Mouse (Mus musculus): ENCODE measurements at regions not wholly inside any gene's neighbourhood (a gene's known extent, or its start where the extent isn't known, plus 50 kb on each side); places are given as distances from the start of the nearest gene placed in this dataset.
"Not testable (repeated sequence)": the region's sequence is repeated elsewhere in the genome, so short reads cannot be mapped to it uniquely, and the experiment has no call there.

- DNase-seq: no peak
These were observed 92.7 kb downstream of the Nucb2 start for GRCm38 (mm10) chr7:116596914-116597313.

- DNase-seq: no peak
These were observed 96.2 kb downstream of the Nucb2 start for GRCm38 (mm10) chr7:116600340-116600739.

DNA sequence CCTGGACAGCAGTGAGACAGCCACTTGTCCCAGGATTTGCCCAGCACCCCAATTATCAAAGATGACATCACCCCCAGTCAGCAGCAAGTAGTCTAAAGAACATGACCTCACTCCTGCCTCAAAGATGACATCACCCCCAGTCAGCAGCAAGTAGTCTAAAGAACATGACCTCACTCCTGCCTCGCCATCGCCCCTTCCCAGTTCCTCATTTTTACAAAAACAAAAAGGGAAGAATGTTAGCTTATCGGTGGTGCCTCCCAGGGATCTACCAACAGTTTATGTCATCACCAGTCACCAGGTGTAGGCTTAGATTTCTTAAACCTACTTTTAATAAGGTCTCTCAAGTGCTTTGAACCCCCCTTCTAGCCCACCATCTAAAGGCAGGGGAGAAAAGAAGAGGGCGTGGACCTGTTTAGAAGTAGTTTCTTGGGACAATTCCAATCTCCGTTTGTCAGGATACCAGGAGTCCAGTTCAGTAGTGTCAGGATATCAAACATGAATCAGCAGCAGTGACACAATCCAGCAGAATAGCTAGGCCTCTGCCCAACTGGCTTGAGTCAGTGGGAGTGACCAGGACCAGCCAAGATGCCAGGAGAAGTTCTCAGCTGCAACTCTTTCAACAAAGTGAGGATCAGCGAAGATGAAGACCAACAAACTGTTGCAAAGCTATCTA lies 99.1 kb downstream of the Nucb2 start:
- no peak for DNase-seq

- DNase-seq: no peak
These were observed 99.6 kb downstream of the Nucb2 start for GRCm38 (mm10) chr7:116603840-116604194.

DNA sequence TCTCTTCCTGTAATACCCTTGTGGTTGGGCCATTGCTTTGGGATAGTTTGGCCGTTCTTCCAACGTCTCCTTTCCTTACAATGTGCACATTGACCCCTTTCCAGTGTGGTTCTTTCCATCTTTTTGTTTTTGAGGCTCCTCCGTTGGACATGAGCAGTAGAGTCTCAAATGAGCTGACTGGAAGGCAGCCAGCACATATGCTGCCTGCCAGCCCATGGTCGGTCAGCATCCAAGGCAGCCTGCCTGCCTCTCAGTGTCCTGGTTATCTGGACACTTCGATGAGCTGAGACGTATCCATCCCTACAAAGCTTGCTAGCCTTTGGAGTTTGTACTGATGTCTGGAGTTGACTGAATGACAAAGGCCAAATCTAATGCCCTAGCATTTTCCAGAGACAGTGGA lies 102.1 kb downstream of the Nucb2 start:
- DNase-seq: no peak

DNA sequence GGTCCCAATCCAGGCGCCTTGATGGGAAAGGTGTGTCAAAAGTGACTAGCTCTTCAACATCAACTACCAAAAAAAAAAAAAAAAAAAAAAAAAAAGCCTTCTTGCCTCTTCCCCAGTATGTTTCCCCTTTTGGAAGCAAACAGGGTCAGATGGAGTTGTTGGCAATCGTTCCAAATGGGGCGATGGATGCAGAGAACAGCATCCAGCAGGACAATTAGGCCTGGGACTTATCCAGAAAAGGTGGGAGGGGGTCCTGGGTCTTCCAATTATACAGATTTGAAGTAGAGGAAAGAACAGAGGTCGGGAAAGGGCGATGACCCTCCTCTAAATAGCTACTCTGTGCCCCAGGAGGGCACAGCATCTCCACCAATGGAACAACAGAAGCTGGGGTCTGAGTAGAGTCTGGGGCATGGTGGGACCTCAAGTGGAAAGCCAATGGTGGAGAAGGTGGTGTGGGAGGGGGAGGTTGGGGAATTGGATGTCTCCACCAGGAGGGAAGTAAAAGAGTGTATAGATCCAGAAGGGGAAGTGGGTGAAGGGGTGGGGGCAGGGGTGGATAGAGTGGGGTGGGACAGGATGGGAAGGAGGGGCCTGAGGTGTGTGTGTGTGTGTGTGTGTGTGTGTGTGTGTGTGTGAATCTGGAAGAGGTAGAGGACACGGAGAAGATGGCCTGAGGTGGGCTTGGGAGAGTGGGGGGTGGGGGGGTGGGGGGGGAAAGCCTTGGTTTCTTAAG lies 102.7 kb downstream of the Nucb2 start:
- DNase-seq: no peak

- DNase-seq: no peak
These were observed 103.6 kb downstream of the Nucb2 start for GRCm38 (mm10) chr7:116607628-116608225.

DNA sequence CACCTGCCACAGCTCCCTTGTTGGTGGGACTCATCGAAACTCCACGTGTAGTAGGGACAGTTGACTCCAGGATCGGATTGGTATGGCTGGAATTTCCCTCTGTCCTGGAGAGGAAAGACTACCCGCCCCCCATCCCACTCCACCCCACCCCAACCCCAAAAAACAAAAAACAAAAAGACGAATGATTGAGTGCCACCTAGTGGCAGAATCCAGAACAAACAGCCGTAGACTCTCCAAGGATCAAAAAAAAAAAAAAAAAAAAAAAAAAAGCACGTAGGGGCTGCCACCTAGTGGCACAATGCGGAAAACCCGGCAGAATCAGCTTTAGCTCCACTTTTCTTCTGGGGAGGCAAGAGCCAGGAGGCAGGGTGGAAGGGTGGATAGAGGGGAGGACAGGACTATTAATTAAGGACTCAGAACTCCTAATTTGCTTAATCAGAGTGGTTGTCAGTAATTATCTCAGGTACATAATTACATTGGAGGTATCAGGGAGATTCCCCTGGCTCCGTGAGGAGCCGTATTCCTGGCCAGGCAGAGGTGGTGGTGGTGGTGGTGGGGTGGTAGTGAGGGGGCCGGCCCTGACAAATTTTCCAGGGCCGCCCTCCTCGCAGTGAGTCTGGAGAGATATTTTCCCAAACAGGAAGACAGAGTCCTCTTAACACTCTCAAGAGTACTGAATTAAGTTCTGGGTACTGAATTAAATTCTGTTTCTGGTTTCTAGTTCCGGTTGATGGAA lies 104.3 kb downstream of the Nucb2 start:
- DNase-seq: no peak

GRCm38 (mm10) chr7:116609406-116609805 lies 105.2 kb downstream of the Nucb2 start:
- no peak for DNase-seq

DNA sequence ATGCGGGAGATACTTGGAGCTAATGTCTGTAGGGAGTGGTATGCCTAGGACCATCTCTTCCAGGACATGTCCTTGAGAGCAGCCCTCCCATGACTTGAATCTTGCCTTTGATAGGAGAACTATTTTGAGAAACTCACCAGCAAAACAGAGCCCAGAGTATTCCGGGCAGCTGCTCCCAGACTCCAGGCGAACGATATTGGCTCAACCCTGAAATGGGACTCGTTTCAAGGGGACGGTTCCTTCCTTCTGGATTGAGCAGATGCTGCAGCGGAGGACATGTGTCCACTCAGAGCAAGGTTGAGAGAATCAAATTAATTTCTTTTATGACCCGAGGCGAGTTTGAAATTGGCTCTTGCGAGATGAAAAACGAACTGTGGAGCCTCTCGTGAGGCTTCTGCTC lies 105.7 kb downstream of the Nucb2 start:
- no peak for DNase-seq

- no peak for DNase-seq
These were observed 111.8 kb downstream of the Nucb2 start for GRCm38 (mm10) chr7:116615984-116616383.

DNA sequence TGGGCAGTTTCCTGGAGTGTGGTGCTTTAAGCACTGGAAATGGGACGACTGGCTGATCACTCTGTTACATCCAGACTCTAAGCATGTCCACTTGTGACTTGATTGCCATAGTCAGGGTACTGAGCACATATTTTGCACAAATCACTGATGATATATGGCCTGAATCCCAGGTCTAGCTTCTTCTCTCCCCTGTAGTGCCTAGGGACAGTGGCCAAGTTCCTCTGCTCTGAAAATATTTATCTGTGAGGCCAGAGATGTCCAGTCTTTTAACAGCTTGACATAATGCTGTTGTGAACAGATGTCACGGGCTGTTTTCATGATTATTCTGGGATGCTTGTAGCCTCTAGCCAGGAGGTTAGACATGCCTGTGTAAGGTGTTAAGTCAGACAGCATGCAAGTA lies 115.5 kb downstream of the Nucb2 start:
- DNase-seq: no peak

- no peak for DNase-seq
These were observed 116.2 kb downstream of the Nucb2 start for GRCm38 (mm10) chr7:116620381-116620780.

DNA sequence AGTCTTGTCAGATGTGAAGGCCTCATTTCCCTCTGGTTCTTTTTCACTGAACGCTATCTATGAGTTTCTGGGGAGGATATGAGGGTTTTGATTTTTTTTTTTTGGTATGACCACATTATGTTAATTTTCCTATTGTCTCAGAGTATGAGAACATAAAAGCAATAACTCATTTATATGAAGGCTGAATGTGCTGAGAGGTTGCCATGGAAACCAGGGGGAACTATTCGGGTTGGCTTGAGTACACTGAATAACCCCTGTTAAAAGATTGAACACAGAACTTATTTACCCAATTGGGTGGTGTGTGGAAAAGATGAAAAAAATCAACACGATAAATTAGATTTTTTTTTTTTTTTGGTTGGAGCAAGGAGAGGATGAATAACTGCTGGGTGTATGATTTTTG lies 129.0 kb downstream of the Nucb2 start:
- DNase-seq: no peak

DNA sequence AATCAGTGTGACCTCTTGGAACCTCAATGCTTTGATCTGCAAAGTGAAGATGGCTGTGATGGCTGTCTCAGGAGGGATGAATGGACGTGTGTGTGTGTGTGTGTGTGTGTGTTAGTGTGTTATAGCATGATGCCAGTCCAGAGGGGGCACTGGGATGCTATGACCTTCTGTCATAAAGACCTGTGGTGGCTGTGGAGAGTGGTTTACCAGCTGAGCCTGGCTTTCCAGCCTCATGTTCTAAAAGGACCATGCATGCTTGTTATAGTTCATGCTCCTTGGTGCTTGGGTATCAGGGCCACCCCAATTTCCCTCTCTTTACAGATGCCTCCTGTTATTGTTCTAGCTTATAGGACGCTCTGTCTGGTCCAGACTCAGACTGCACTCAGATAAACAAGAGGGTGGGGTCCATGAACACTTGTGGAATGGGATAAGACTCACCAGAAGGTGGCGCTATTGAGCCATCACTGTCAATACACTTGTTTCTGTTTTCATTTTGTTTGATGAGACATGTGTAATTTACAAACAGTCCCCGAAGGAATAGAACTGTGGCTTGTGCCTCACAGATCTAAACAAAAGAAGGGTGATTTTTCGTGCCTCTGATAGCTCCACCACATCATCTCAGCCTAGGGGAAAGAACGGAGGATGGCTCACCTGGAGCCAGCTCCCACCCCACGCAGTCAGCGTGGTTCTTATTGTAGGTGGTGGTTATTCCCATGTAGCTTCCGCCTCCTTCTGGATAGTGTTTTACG lies 140.9 kb downstream of the Nucb2 start:
- DNase-seq: no peak

DNA sequence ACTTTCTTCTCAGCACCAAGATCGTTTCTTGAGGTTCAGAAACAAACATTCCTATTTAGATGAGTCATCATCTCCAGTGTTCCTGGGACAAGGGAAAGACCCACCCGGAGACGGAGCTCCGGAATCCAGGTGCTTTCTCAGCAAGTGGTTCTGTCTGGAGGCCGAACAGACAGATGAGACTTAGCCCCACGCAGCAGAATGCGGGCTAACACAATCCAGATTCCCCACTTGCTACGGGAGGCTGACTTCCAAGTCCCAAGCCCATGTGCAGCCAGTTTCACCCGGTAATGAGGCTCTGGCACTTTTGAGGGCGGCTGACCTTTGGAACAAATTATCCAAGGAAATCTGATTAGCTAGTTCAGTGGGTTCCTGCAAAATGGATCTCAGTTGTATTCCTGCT lies 150.3 kb downstream of the Nucb2 start:
- DNase-seq: no peak

DNA sequence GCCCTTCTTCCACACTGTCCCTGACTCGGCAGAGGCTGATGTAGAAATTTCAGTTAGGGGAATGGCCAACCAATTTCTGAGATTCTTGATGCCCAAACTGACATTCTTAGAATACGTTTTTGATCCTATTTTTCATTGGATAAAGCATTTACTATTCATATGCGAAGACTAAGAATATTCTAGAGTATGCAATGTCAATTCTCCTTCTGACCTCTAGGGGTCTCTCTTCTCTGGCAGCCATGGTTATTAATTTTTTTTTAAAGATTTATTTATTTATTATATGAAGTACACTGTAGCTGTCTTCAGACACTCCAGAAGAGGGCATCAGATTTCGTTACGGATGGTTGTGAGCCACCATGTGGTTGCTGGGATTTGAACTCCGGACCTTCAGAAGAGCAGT lies 152.9 kb downstream of the Nucb2 start:
- not testable (repeated sequence) for DNase-seq

DNA sequence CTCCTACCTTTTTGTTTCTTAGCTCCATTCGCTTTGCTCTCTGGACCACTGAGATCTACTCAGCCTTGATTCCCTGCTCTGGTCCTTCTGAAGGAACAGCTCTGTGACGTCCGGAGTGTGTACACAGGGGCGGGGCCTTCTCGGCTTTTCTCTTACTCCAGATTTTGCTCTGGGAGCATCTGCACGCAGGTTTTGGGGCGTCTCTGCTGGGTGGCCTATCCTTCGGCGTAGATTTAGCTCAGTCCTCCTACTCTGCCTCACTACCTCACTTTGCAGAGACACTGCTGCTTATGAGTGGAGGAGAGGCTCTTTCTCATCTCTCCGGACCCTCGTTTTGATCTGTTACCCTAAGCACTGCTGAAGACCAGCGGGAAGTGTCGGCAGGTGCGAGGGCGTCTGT lies 161.4 kb downstream of the Nucb2 start:
- no peak for DNase-seq

DNA sequence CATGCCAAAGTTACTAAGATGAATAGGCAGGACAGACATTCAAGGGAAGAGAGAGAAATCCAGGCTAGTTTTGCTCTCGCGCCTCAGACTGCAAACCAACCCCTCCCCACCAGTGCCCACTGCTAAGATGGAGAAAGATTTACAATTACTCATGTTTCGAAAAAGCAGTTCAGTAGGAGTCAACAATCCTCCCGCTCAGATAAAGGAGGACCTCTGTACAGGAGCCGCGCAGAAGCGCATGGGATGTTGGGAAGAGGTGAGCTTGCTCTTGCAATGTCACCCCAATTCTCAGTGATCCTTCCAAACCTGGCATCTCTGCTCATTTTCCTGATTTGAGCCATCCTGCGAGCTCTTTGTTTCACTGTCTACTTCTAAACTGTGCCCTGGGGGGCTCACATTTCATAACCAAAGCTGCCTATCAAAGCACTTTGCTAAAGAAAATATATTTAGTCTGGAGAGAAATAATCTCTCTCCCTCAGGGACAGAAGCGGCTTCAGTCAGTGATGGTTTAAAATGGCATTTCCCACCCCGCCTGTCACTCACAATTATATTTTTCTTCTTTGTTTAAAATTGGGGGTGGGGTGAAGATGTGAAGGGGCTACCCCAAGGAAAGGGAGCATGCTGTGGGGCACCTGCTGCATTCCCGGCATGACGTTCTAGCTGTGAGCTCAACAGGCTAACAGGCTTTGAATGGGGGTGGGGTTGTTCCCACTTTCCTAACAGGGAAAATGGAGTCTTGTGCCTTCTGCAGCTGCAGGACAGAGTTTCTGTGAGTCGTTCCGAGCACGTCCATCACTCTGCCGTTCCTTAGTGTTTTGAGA lies 170.2 kb downstream of the Nucb2 start:
- DNase-seq: no peak

DNA sequence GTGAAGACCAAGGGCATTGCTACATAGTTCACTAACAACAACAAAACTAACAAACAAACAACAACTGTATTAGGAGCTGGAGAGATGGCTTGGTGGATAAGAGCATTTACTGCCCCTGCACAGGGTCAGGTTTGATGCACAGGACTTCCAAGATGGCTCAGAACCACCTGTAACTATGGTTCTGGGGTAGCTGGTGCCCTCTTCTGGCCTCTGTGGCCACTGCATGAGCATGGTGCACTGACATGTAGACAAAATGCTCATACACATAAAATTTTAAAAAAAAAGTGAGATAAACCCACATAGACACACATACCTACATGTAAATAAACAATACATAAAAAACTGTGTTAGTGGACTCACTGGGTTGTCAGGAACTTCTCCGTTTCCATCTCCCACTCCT lies 172.5 kb downstream of the Nucb2 start:
- no peak for DNase-seq

DNA sequence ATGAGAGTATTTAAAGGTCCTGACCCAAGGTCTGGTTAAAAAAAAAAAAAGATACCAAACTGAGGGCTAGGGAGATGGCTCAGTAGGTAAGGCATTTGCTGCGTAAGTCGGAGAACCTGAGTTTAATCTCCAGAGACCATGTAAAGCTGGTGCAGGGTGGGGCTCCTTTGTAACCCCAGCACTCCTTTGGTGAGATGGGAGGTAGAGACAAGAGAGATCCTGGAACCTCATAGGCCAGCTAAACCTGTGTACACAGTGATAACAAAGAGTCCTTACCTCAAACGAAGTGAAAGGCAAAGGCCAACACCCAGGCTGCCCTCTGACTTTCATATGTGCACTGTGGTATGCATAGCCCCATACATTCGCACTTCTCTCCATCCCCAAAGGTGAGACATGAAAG lies 175.0 kb downstream of the Nucb2 start:
- no peak for DNase-seq

All from gastrocnemius, postnatal 25 days (tissue).